Mouse (Mus musculus): ENCODE measurements around the gene Gstk1.
A peak's percentile ranks its signal among the peaks of the same experiment; 100 is the strongest.

Gstk1 gene

GRCm38 (mm10) chr6:42245711-42246353, at the start of gene Gstk1:
Gene Gstk1, plus strand, starts transcription at chr6:42245935.
- DNase-seq = peak; percentile 71

- peak; percentile 19 for DNase-seq
Observed at GRCm38 (mm10) chr6:42197710-42198109, 48.0 kb upstream of the Gstk1 start.

GRCm38 (mm10) chr6:42199498-42199897, 46.2 kb upstream of the Gstk1 start:
- DNase-seq = no peak

GRCm38 (mm10) chr6:42215028-42215427, 30.7 kb upstream of the Gstk1 start, which contains the start of gene Tas2r144:
Gene Tas2r144, plus strand, starts transcription at chr6:42215328.
- no peak for DNase-seq

DNA sequence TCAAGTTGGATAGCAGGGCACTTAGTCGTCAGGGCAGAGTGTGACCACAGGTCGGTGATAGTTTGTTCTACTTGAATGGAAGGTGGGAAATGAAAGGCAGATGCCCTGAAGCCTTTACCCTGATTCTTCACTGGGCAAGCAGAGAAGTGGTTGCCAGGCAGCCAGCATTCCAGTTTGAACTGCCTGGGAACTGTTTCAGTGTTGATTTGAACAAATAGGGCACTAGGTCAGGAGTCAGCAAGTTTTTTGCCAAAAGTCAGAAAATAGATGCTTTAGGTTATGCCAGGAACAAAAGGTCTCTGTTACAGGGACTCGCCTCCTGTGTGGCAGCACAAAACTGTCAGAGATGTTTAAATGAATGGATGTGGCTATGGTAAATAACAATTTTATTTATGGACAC, 23.4 kb upstream of the Gstk1 start:
- peak; percentile 12 for DNase-seq

- DNase-seq = no peak
Observed at GRCm38 (mm10) chr6:42225046-42225445, 20.7 kb upstream of the Gstk1 start.

- peak; percentile 71 for DNase-seq
Observed at GRCm38 (mm10) chr6:42227240-42228101, 18.3 kb upstream of the Gstk1 start.

- DNase-seq = no peak
Observed at GRCm38 (mm10) chr6:42229610-42230009, 16.1 kb upstream of the Gstk1 start.

DNA sequence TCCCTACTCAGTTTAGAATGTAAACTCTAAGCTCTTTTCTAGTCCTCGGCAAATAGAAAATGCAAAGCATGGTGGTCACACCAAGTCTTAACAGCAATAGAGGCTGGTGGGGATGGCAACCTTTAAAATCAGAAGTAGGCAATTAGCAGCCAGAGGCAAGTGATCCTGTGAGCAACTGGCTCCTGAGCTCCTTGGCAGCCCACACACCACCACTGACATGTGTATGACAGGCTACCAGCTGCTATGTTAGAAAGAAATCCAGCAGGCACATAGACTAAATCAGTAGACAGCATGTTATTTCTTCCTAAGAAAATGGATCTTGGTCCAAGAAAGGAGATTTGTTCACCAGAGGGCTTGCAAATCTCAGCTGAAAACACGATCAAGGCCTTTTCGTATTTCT, 14.5 kb upstream of the Gstk1 start:
- no peak for DNase-seq

GRCm38 (mm10) chr6:42237276-42237805, 8.4 kb upstream of the Gstk1 start:
- DNase-seq = no peak

DNA sequence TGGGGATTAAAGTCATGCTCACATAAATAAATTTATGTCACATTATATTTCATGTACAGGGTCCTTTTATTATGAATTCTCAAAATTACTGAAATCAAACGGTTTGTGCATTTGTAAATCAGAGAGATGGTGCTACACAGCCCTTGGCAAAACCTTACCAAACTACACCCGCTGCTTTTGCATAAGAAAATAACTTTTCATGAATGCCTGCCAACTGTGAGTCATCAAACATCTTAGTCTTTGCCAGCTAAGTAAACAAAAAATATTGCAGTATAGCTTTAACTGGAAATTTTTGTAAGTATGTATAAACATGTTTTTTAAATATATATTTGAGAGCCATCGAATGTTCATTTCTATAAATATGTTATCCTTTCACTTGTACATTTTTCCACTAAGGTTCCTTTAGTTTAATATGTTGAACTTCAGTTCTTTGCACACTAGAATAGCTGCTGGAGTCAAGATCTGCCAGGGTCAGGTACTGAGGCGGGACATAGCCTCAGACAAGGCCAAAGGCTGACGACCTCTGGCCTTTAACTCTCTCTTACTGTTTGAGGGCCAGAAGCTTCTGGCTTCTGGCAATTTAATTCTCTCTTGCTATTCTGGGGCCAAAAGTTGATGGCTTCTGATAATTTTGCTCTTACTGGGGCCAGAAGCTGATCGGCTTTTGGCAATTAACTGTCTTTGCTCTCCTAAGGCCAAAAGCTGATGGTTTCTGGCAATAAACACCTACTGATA, 4.3 kb upstream of the Gstk1 start:
- no peak for DNase-seq

DNA sequence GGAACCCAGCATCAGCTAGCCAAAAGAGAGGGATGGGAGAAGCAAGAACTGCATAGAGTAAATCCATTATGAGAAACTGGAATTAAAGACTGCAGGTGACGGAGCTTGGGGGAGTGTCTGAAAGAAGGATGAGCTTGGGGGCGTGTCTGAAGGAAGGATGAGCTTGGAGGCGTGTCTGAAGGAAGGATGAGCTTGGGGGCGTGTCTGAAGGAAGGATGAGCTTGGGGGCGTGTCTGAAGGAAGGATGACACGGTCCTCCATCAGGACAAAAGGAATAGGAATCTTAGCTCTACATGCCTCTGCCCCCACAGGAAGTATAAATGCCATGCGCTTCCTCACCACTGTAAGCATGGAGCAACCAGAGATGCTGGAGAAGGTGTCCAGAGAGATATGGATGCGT, 1.4 kb downstream of the Gstk1 start:
- DNase-seq = no peak

- DNase-seq = no peak
Observed at GRCm38 (mm10) chr6:42247981-42248380, 2.2 kb downstream of the Gstk1 start.

- DNase-seq = no peak
Observed at GRCm38 (mm10) chr6:42251791-42252190, 6.1 kb downstream of the Gstk1 start.

DNA sequence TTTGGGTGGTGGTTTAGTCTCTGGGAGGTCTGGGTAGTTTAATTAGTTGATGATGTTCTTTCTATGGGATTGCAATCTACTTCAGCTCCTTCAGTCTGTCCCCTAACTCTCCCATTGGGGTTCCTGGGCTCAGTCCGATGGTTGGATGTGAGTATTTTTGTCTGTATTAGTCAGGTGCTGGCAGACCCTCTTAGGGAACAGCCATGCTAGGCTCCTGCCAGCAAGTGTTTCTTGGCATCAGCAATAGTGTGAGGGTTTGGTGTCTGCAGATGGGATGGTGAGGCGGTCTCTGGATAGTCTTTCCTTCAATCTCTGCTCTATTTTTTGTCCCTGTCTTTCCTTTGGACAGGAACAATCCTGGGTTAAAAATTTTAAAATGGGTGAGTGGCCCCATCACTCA, 7.4 kb downstream of the Gstk1 start:
- no peak for DNase-seq

- DNase-seq = peak; percentile 37
Observed at GRCm38 (mm10) chr6:42257303-42257863, 11.6 kb downstream of the Gstk1 start.

DNA sequence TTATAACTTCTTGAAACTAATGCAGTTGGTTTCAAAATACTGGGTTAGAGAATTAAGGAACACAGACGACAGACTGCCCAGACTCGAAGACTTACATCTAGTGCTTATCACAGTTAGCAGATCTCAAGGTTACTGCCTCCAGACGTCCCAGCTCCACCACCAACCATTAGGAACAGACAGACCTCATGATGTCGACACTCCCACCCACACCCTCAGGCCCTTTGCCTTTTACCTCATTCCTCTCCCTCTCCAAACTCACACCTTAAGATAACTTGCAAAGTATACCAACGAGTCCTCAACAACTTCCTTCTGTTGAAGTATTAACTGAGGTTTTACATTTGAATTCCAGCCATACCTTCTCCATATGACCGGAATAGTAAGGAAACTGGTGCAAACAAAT, 14.7 kb downstream of the Gstk1 start:
- no peak for DNase-seq

GRCm38 (mm10) chr6:42261524-42262170, 15.9 kb downstream of the Gstk1 start, which contains the start of gene Tmem139:
Gene Tmem139, plus strand, starts transcription at chr6:42261970.
- no peak for DNase-seq

DNA sequence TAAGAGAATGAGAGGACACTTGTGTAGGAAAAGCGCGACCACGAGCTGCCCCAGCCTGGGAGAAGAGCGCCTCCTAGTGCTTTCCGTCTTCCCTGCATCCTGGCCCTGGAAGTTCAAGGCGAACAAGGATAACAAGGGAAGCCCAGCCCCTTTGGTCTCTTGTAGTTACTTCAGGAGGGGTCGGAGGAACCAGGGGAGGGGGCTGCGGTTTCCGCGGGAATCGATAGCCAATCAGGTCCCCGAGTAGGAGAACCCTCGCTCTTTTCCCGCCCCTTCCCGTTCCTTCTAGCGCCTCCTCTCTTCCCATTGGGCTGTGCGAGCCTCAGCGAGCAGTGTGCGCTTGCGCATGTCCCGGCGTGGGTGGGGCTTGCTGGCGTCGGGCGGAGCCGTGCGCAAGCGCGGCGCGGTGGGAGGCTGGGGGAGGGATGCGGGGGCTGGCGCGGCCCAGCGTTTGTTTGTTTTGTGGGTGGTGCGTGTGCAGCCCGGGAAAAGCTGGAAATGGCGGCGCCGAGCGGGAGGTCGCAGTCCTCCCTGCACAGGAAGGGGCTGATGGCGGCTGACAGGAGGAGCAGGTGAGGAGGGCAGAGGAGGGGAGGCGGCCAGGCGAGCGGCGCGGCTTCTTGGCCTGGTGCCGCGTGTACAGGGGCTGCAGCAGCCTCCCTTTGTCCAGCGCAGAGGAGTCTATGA, 19.0 kb downstream of the Gstk1 start, which contains the start of gene Casp2:
Casp2 (plus strand) TSS at position 360 of the 687 bp plus-strand sequence.
- peak; percentile 100 for DNase-seq

- DNase-seq = peak; percentile 39
Observed at GRCm38 (mm10) chr6:42265391-42266330, 19.9 kb downstream of the Gstk1 start.

Measured in cerebellum, adult 9-10 months (tissue).